Mouse (Mus musculus) kidney, adult 2 months (tissue): ENCODE data around the gene Pik3r2. TPM values are rescaled to one million over a fixed set of nuclear protein-coding genes. Genes with fewer than 3 reads are reported as not detected.

ENCODE experiments used
- DNase-seq: peaks from one replicate; pipeline ENCODE4 v3.0.0; 2021
- H3K27ac ChIP-seq: fragments of 200-500 bp; 2 replicates; pipeline ENCODE4 v1.5.1; 2012; ENCODE audit warnings: low read depth, low read length, control low read depth, inconsistent platforms; ENCODE audit not compliant: insufficient read depth
- H3K27me3 ChIP-seq: fragments of 200-500 bp; replicated peaks from 2 replicates; pipeline ENCODE4 v1.6.1; 2012; ENCODE audit warnings: mild to moderate bottlenecking, moderate library complexity, low read length, inconsistent platforms; ENCODE audit not compliant: control insufficient read depth, insufficient read depth
- H3K36me3 ChIP-seq: fragments of 200-500 bp; 2 replicates; pipeline ENCODE4 v1.6.1; 2012; ENCODE audit warnings: mild to moderate bottlenecking, moderate library complexity, low read length, inconsistent platforms; ENCODE audit not compliant: control insufficient read depth, insufficient read depth
- H3K4me1 ChIP-seq: fragments of 200-500 bp; 2 replicates; pipeline ENCODE4 v1.6.1; 2011; ENCODE audit warnings: low read length; ENCODE audit not compliant: control insufficient read depth, insufficient read depth
- H3K4me3 ChIP-seq: fragments of 200-500 bp; 2 replicates; pipeline ENCODE4 v1.5.1; 2011; ENCODE audit warnings: mild to moderate bottlenecking, low read depth, low read length, control low read depth; ENCODE audit not compliant: insufficient read depth
- CTCF ChIP-seq: fragments of 200-500 bp; conservative IDR thresholded peaks from 2 replicates; pipeline ENCODE4 v1.5.1; 2011; ENCODE audit warnings: low read depth, mild to moderate bottlenecking, control low read depth, low read length, moderate library complexity, mixed read lengths; ENCODE audit not compliant: insufficient read depth, insufficient read length
- POLR2A ChIP-seq: fragments of 200-500 bp; IDR thresholded peaks from one replicate; pipeline ENCODE4 v1.6.1; 2011; ENCODE audit warnings: low read depth, low read length, control low read depth
- WGBS: fragments of 180-500 bp; shearing (Covaris S2); methylation state at CpG from one replicate; pipeline ENCODE4 v1.1.7; 2018; 5-methylcytosine and 5-hydroxymethylcytosine counted together
- polyA plus RNA-seq: library from polyadenylated mRNA; depleted of rRNA; stranded (reverse); fragments of >200 nt; gene quantifications from 2 replicates; pipeline ENCODE4 v1.2.3, GENCODE M21; 2012

Gene Pik3r2
- polyA plus RNA-seq, 1 experiment, result 60.5 TPM

GRCm38 (mm10) chr8:70768231-70768776, 8.2 kb downstream of the Pik3r2 start:
- DNase-seq, result no peak
- TF ChIP-seq CTCF (no peak), POLR2A (no peak)
- Histone ChIP-seq H3K27ac (no peak overlapping the region), H3K36me3 (peaks cover 1% of the 10 kb centered on the region; the same call in 1 of the 2 replicates), H3K27me3 (no peaks in the 10 kb centered on the region), H3K4me3 (no peak overlapping the region), H3K4me1 (peaks cover 11% of the 10 kb centered on the region)
- 92% methylated on average over 32 of the region's 32 CpGs for WGBS

DNA sequence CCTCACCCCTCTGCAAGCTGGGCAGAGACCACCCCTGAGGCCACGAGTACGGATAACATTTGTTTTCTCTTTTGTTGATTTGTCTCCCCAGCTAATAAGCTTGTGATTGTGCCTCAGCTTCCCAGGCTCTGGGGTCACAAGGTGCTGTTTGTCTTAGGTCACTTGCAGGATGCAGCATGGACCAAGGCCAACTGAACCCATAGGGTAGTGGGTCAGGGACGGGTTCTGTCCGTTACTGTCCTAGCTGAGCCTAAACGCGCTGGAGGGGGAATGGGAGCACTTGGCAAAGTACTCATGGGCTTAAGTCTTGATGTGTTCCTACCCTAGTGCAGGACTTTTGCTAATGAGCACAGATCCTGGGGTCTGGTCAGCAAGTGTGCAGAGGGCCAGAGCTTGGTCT, 9.0 kb downstream of the Pik3r2 start:
- H3K4me3 ChIP-seq, result no peak overlapping the region
- DNase-seq, result no peak
- 84% methylated on average over 6 of the region's 6 CpGs for WGBS
- TF ChIP-seq CTCF (no peak), POLR2A (no peak)
- H3K27ac ChIP-seq, result no peak overlapping the region
- H3K27me3 ChIP-seq, result no peaks in the 10 kb centered on the region
- H3K36me3 ChIP-seq, result peaks cover 1% of the 10 kb centered on the region; the same call in 1 of the 2 replicates
- H3K4me1 ChIP-seq, result peaks cover 11% of the 10 kb centered on the region

DNA sequence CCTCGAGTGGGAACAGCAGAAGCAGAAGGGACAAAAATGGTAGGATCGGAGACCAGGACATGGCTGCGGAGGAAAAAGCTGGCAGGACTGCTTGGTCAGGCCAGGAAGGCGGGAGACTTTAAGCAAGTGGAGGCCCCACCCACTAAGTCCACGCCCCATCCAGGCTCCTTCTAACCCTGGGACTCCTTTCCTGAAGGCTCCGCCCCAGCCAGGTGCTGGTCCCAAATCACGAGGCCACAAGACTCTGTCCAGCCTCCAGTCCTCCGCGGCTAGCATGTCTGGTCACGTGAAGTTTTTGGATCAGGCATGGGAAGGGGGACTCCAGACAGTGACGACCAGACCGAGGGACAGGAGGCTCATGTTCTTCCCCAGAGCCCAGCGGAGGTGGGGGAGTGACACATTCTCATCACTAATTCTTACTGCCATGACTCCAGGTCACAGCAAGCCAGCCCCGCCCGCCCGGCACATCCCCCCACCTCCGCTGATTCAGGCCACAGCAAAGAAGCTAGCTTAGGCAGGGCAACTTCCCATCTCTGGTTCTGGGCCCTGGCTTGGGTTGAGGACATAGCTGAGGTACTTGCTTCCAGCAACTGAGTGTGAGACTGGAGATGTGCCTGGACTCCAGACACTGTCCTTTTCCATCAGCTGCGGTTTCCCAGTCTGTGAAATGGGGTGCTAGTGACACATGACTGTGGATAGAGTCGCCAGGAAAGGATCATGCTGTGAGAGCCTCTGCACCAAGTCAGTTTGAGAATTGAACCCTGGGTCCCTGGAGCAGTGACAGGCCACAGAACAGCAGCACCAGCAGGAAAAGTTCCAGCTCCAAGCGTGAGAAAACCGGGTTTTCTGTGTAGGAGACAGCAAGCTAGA, 9.7 kb downstream of the Pik3r2 start:
- TF ChIP-seq POLR2A (peak; percentile 97), CTCF (no peak)
- peak overlapping the region; percentile 51 for H3K4me3 ChIP-seq
- 11% methylated on average over 21 of the region's 21 CpGs for WGBS
- H3K36me3 ChIP-seq, result peaks cover under 1% of the 10 kb centered on the region; the same call in 1 of the 2 replicates
- H3K27ac ChIP-seq, result peak overlapping the region; percentile 54
- peak; percentile 95 for DNase-seq
- H3K4me1 ChIP-seq, result peaks cover 11% of the 10 kb centered on the region
- no peaks in the 10 kb centered on the region for H3K27me3 ChIP-seq

- TF ChIP-seq POLR2A (no peak), CTCF (no peak)
- peak overlapping the region; percentile 51 for H3K4me3 ChIP-seq
- peak; percentile 52 for DNase-seq
- H3K36me3 ChIP-seq, result no peaks in the 10 kb centered on the region
- H3K4me1 ChIP-seq, result peaks cover 14% of the 10 kb centered on the region
- WGBS, result 3% methylated on average over 34 of the region's 34 CpGs
- H3K27me3 ChIP-seq, result no peaks in the 10 kb centered on the region
- H3K27ac ChIP-seq, result no peak overlapping the region; the same call in 1 of the 2 replicates
These were observed 10.5 kb downstream of the Pik3r2 start for GRCm38 (mm10) chr8:70765838-70766570.

GRCm38 (mm10) chr8:70765329-70765728, 11.2 kb downstream of the Pik3r2 start:
- Histone ChIP-seq H3K27ac (no peak overlapping the region), H3K4me1 (peaks cover 14% of the 10 kb centered on the region), H3K27me3 (no peaks in the 10 kb centered on the region), H3K4me3 (no peak overlapping the region), H3K36me3 (no peaks in the 10 kb centered on the region)
- DNase-seq, result no peak
- TF ChIP-seq CTCF, result no peak
- TF ChIP-seq POLR2A, result no peak
- WGBS, result 70% methylated on average over 9 of the region's 9 CpGs

- Histone ChIP-seq H3K4me3 (no peak overlapping the region), H3K27me3 (no peaks in the 10 kb centered on the region), H3K4me1 (peaks cover 18% of the 10 kb centered on the region), H3K27ac (no peak overlapping the region), H3K36me3 (no peaks in the 10 kb centered on the region)
- WGBS, result 84% methylated on average over 13 of the region's 13 CpGs
- DNase-seq, result peak; percentile 45
- TF ChIP-seq POLR2A (no peak), CTCF (no peak)
These were observed 11.8 kb downstream of the Pik3r2 start for GRCm38 (mm10) chr8:70764676-70765075.
